Mouse (Mus musculus) CD4-positive naive resting alpha-beta T cell, adult 57 days (primary cell): ENCODE measurements around the gene Mon2. TPM values are rescaled to one million over a fixed set of nuclear protein-coding genes. Genes with fewer than 3 reads are reported as not detected.

Experiments used
- total RNA-seq: library from RNA; stranded (reverse); gene quantifications from one replicate; pipeline ENCODE4 v1.2.4, GENCODE M21; 2023

Gene Mon2
- 122 TPM for total RNA-seq

GRCm38 (mm10) chr10:123076245-123077023 is at the start of gene Mon2:
Gene Mon2 (minus strand): TSS chr10:123076505.

Other genes starting within 250 kb of the Mon2 start
- 135 TPM for gene Usp15, start 120.5 kb upstream of the Mon2 start, total RNA-seq
- gene Fam19a2, start 187.5 kb upstream of the Mon2 start, total RNA-seq = not detected